Mouse (Mus musculus) cerebellum, postnatal 14 days (tissue): ENCODE measurements around the gene Vav2.
A peak's percentile ranks its signal among the peaks of the same experiment; 100 is the strongest.

Source experiments
- DNase-seq, 2 experiments: peaks; one replicate each; pipeline ENCODE4 v3.0.0; 2021; ENCODE audit warnings: mixed read lengths in 2 of 2

Gene Vav2

GRCm38 (mm10) chr2:27441767-27442707, 15.2 kb upstream of the Vav2 start, which contains the start of gene Brd3os:
Brd3os (plus strand) TSS chr2:27442324.
- DNase-seq = peak; percentile 95 to 97

- DNase-seq = no peak
Measured at GRCm38 (mm10) chr2:27438281-27438680, 11.4 kb upstream of the Vav2 start.

- DNase-seq = no peak
Measured at GRCm38 (mm10) chr2:27437876-27438275, 11.0 kb upstream of the Vav2 start.

- no peak for DNase-seq
Measured at GRCm38 (mm10) chr2:27432599-27432998, 5.8 kb upstream of the Vav2 start.

GRCm38 (mm10) chr2:27430621-27431020, 3.8 kb upstream of the Vav2 start:
- no peak for DNase-seq

GRCm38 (mm10) chr2:27428071-27428470, 1.2 kb upstream of the Vav2 start:
- DNase-seq = peak; percentile 93 to 94

GRCm38 (mm10) chr2:27426406-27426854, 403 bp downstream of the Vav2 start:
- peak; percentile 42 to 52 for DNase-seq

GRCm38 (mm10) chr2:27425751-27426405, 955 bp downstream of the Vav2 start:
- DNase-seq = peak; percentile 42 to 54

- peak in 1 of 2 experiments; percentile 34 for DNase-seq
Measured at GRCm38 (mm10) chr2:27425161-27425611, 1.6 kb downstream of the Vav2 start.

GRCm38 (mm10) chr2:27423596-27423995, 3.2 kb downstream of the Vav2 start:
- no peak for DNase-seq

- DNase-seq = peak; percentile 89 to 91
Measured at GRCm38 (mm10) chr2:27421293-27422068, 5.4 kb downstream of the Vav2 start.

GRCm38 (mm10) chr2:27418577-27419070, 8.2 kb downstream of the Vav2 start:
- peak in 1 of 2 experiments; percentile 11 for DNase-seq

GRCm38 (mm10) chr2:27417648-27418153, 9.1 kb downstream of the Vav2 start:
- no peak for DNase-seq

GRCm38 (mm10) chr2:27416425-27416824, 10.4 kb downstream of the Vav2 start:
- DNase-seq = peak in 1 of 2 experiments; percentile 53

- DNase-seq = no peak
Measured at GRCm38 (mm10) chr2:27415060-27415783, 11.6 kb downstream of the Vav2 start.

- no peak for DNase-seq
Measured at GRCm38 (mm10) chr2:27413936-27414657, 12.7 kb downstream of the Vav2 start.

- no peak for DNase-seq
Measured at GRCm38 (mm10) chr2:27413582-27413935, 13.3 kb downstream of the Vav2 start.

- DNase-seq = no peak
Measured at GRCm38 (mm10) chr2:27412245-27412800, 14.5 kb downstream of the Vav2 start.

- DNase-seq = no peak
Measured at GRCm38 (mm10) chr2:27411688-27412174, 15.1 kb downstream of the Vav2 start.

- DNase-seq = no peak
Measured at GRCm38 (mm10) chr2:27410518-27411140, 16.2 kb downstream of the Vav2 start.
